Mouse (Mus musculus): ENCODE results near the gene Wdr44. TPM values are rescaled to one million over a fixed set of nuclear protein-coding genes. Genes with fewer than 3 reads are reported as not detected.
A peak's percentile ranks its signal among the peaks of the same experiment; 100 is the strongest.

The Wdr44 gene
- polyA plus RNA-seq (2015; fragmentation: Nextera tagmentation; extraction: Ambion mirVana) = 3.4 and 3.7 TPM in 2 replicates

DNA sequence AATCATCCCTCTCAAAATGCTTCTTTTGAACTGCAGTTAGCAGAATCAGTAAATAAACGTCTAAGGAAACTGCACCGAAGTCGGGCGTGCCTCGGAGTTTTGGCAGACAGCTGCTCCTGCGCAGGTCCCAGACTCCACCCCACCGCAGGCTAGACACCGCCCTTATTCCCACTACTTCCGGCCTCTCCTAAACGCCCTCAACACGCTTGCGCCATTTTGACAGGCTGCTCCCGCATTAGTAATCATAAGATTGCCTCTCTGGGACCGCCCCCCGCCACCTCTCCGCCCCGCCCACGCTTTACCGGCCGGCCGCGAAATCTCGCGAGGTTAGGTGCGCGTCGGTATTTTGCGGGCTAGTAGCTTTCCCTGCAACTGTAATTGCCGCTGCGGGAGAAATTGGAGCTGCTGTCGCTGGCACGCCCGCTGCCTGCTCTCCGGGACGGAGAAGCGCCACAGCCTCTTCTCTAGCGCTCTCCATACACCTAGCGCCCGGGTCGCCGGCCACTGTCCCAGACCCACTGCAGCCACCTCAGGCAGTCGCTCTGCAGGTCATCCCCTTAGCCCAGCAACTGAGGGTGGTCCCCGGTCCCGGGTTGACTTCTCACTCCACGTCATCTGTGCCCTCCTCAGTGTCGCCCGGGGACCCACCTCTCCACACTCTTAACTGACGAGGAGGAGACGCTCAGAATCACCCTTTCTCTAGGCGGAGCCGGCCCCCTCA, at the start of gene Wdr44:
Gene Wdr44, plus strand, starts transcription at position 330 of the 721 bp plus-strand sequence.
- WGBS (ENCODE audit: insufficient replicate concordance) = 7% methylated on average over 50 of the region's 51 CpGs
- Histone ChIP-seq H3K36me3 (replicated peaks; ENCODE audit: insufficient read depth, low read length) (no peaks in the 10 kb centered on the region), H3K9ac (replicated peaks) (peak within 1 kb of the TSS; percentile 83), H3K27ac (ENCODE audit: low read depth) (peak within 1 kb of the TSS; percentile 94), H3K4me3 (ENCODE audit: low read depth, low read length) (peak within 1 kb of the TSS; percentile 76), H3K4me1 (ENCODE audit: insufficient read depth) (no peaks in the 10 kb centered on the region), H3K9me3 (ENCODE audit: low read length) (no peaks in the 10 kb centered on the region), H3K27me3 (ENCODE audit: insufficient read depth, low read length) (no peaks in the 10 kb centered on the region), H3K4me2 (ENCODE audit: low read depth, low read length) (peak within 1 kb of the TSS; percentile 69)
- TF ChIP-seq CTCF (IDR thresholded peaks at IDR 0.05; ENCODE audit: low read depth) (no peak), EP300 (IDR thresholded peaks at IDR 0.05; ENCODE audit: low read depth) (peak; percentile 41; the same call in 1 of the 2 replicates)
- DNase-seq (peak; percentile 95), ATAC-seq (peak; percentile 99)

DNA sequence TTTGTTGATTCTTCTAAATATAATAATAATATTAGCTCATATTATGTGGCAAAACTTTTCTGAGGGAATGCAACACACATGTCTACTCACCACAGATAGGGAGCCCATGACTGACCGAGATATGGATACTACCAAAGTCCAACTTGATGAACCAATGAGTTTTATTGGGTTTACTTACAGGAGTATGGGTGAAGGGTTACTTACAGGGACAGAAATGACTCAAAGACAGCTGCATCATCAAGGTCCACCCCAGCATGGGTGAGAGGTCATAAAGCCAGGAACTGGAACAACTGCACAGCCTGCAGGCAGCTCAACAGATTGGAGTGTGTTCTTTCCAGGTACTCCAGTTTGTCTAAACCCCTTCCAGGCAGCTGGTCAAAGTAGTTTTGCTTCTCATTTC, 44.5 kb upstream of the Wdr44 start:
- WGBS (ENCODE audit: insufficient replicate concordance) = 82% methylated on average over 1 of the region's 1 CpGs
- TF ChIP-seq CTCF (IDR thresholded peaks at IDR 0.05; ENCODE audit: low read depth) = no peak
- TF ChIP-seq EP300 (IDR thresholded peaks at IDR 0.05; ENCODE audit: low read depth) = no peak
- H3K4me1 ChIP-seq (ENCODE audit: insufficient read depth) = no peaks in the 10 kb centered on the region
- H3K27me3 ChIP-seq (ENCODE audit: insufficient read depth, low read length) = no peaks in the 10 kb centered on the region
- no peak overlapping the region for H3K27ac ChIP-seq (ENCODE audit: low read depth)
- H3K4me3 ChIP-seq (ENCODE audit: low read depth, low read length) = no peak overlapping the region
- no peaks in the 10 kb centered on the region for H3K36me3 ChIP-seq (replicated peaks; ENCODE audit: insufficient read depth, low read length)
- no peaks in the 10 kb centered on the region for H3K9me3 ChIP-seq (ENCODE audit: low read length)
- DNase-seq (no peak), ATAC-seq (no peak)
- no peak overlapping the region for H3K9ac ChIP-seq (replicated peaks)
- no peak overlapping the region for H3K4me2 ChIP-seq (ENCODE audit: low read depth, low read length)

DNA sequence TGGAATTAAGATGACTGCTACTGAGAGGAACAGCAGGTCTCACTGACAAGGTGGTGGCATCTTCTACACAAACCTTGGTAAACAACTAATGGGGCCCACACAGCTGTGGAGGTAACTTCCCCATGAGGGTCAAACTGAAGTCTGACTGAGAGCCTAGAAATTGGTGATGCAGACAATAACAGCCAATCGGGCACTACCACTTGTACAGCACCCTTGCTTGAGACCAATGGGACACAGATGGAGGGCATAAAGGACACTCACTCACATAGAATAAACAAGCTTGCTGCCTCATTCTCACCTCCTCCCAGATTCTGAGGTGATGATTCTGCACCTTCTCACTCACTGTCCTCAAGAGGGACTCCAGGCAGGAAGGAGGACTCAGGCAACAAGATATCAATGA, 30.6 kb upstream of the Wdr44 start:
- no peak for TF ChIP-seq EP300 (IDR thresholded peaks at IDR 0.05; ENCODE audit: low read depth)
- no peak for TF ChIP-seq CTCF (IDR thresholded peaks at IDR 0.05; ENCODE audit: low read depth)

DNA sequence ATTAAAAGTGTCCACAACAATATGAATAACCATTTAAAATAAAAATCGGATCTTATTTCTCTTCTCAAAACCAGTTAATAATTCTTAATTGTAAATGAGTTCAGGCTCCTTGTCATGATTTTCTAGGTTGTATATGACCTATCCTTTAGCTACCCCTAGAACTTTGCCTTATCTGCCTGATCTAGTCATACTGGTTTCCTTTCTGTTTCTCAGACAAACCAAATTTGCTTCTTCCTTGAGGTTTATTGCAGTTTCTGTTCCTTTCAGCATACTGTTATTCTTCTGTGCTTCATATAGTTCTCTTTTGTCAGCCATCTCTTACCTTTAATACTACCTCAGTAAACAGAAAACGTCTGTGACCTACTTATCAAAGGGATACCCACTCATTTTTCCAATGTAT, 19.7 kb upstream of the Wdr44 start:
- Histone ChIP-seq H3K4me3 (ENCODE audit: low read depth, low read length) (no peak overlapping the region), H3K4me2 (ENCODE audit: low read depth, low read length) (no peak overlapping the region), H3K27ac (ENCODE audit: low read depth) (no peak overlapping the region), H3K27me3 (ENCODE audit: insufficient read depth, low read length) (no peaks in the 10 kb centered on the region), H3K9ac (replicated peaks) (no peak overlapping the region), H3K36me3 (replicated peaks; ENCODE audit: insufficient read depth, low read length) (no peaks in the 10 kb centered on the region), H3K4me1 (ENCODE audit: insufficient read depth) (no peaks in the 10 kb centered on the region), H3K9me3 (ENCODE audit: low read length) (no peaks in the 10 kb centered on the region)
- DNase-seq (no peak), ATAC-seq (no peak)
- 54% methylated on average over 2 of the region's 2 CpGs for WGBS (ENCODE audit: insufficient replicate concordance)
- no peak for TF ChIP-seq EP300 (IDR thresholded peaks at IDR 0.05; ENCODE audit: low read depth)
- TF ChIP-seq CTCF (IDR thresholded peaks at IDR 0.05; ENCODE audit: low read depth) = no peak

More for the DNA sequence above, 30.6 kb upstream of the Wdr44 start:
- 76% methylated on average over 1 of the region's 1 CpGs for WGBS (ENCODE audit: insufficient replicate concordance)
- no peaks in the 10 kb centered on the region for H3K36me3 ChIP-seq (replicated peaks; ENCODE audit: insufficient read depth, low read length)
- H3K4me1 ChIP-seq (ENCODE audit: insufficient read depth) = no peaks in the 10 kb centered on the region
- ATAC-seq = no peak
- H3K4me3 ChIP-seq (ENCODE audit: low read depth, low read length) = no peak overlapping the region
- no peak overlapping the region for H3K4me2 ChIP-seq (ENCODE audit: low read depth, low read length)
- no peaks in the 10 kb centered on the region for H3K9me3 ChIP-seq (ENCODE audit: low read length)
- no peaks in the 10 kb centered on the region for H3K27me3 ChIP-seq (ENCODE audit: insufficient read depth, low read length)
- DNase-seq = no peak
- H3K27ac ChIP-seq (ENCODE audit: low read depth) = no peak overlapping the region
- H3K9ac ChIP-seq (replicated peaks) = no peak overlapping the region

DNA sequence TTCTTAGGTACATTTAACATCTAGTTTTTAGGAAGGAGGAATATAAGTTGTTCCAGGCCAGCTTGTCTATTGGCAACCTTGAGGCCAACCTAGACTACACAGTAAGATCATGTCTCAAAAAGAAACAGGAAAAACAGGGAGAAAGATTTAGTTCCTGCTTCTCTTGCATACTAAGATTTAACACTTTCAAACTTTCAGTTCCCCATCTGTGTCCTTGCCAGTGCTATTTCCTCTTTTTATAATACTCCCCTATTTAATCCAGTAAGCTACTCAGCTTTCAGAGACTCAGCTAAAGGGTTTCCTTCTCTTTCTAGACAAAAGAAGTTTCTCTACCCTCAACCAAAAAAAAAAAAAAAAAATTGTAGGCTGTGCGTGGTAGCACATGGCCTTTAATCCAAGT, 17.4 kb upstream of the Wdr44 start:
- ATAC-seq (no peak), DNase-seq (no peak)
- H3K9ac ChIP-seq (replicated peaks) = no peak overlapping the region
- no peak overlapping the region for H3K27ac ChIP-seq (ENCODE audit: low read depth)
- no peaks in the 10 kb centered on the region for H3K27me3 ChIP-seq (ENCODE audit: insufficient read depth, low read length)
- H3K4me3 ChIP-seq (ENCODE audit: low read depth, low read length) = no peak overlapping the region
- TF ChIP-seq EP300 (IDR thresholded peaks at IDR 0.05; ENCODE audit: low read depth) (no peak), CTCF (IDR thresholded peaks at IDR 0.05; ENCODE audit: low read depth) (no peak)
- no peak overlapping the region for H3K4me2 ChIP-seq (ENCODE audit: low read depth, low read length)
- 44% methylated on average over 1 of the region's 1 CpGs for WGBS (ENCODE audit: insufficient replicate concordance)
- no peaks in the 10 kb centered on the region for H3K36me3 ChIP-seq (replicated peaks; ENCODE audit: insufficient read depth, low read length)
- H3K4me1 ChIP-seq (ENCODE audit: insufficient read depth) = no peaks in the 10 kb centered on the region
- H3K9me3 ChIP-seq (ENCODE audit: low read length) = no peaks in the 10 kb centered on the region

DNA sequence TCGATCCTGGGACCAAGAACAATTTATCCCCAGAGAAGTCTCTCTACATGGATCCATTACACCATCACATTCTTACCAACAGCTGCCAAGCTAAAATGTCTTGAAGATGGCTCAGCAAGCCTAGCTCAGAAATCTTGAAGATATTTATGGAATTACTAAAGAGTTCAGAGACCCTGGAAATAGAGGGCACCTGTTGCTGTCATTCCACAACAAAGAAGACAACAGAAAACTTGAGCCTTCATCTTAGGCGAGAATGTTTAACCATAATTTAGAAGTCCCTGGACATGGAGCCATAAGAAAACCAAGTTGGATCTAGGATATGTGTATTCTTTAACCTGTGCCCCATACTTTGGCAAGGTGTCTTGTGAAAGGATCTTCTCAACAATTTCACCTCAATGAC, 16.3 kb upstream of the Wdr44 start:
- no peak overlapping the region for H3K27ac ChIP-seq (ENCODE audit: low read depth)
- ATAC-seq = no peak
- H3K4me3 ChIP-seq (ENCODE audit: low read depth, low read length) = no peak overlapping the region
- TF ChIP-seq CTCF (IDR thresholded peaks at IDR 0.05; ENCODE audit: low read depth) (no peak), EP300 (IDR thresholded peaks at IDR 0.05; ENCODE audit: low read depth) (no peak)
- H3K27me3 ChIP-seq (ENCODE audit: insufficient read depth, low read length) = no peaks in the 10 kb centered on the region
- H3K4me1 ChIP-seq (ENCODE audit: insufficient read depth) = no peaks in the 10 kb centered on the region
- no peaks in the 10 kb centered on the region for H3K9me3 ChIP-seq (ENCODE audit: low read length)
- H3K9ac ChIP-seq (replicated peaks) = no peak overlapping the region
- no peak for DNase-seq
- no peaks in the 10 kb centered on the region for H3K36me3 ChIP-seq (replicated peaks; ENCODE audit: insufficient read depth, low read length)
- WGBS (ENCODE audit: insufficient replicate concordance) = 74% methylated on average over 2 of the region's 2 CpGs
- H3K4me2 ChIP-seq (ENCODE audit: low read depth, low read length) = no peak overlapping the region

Measured in liver, postnatal 0 days (tissue).